Mouse (Mus musculus): ENCODE measurements at regions not wholly inside any gene's neighbourhood (a gene's known extent, or its start where the extent isn't known, plus 50 kb on each side); places are given as distances from the start of the nearest gene placed in this dataset.
A peak's percentile ranks its signal among the peaks of the same experiment; 100 is the strongest.

DNA sequence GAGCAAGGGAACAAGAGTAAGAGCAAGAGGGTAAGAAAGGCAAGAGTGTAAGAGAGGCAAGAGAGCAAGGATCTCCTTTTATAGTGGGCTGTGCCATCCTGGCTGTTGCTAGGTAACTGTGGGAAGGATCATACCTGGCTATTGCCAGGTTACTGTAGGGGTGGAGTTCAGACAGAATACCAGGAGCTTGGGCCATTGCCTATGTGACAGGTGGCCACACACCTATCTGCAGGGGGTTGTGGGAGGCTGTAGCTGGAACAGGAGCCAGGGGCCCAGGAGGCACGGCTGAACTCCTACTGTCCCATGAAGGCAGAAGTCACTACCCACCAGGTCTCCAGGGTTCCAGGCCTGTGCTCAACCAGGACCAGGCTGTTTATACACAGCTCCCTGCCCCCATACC is 1149.0 kb downstream of the 9330182O14Rik start:
- H3K4me2 ChIP-seq, result no peak overlapping the region
- 72% methylated on average over 1 of the region's 1 CpGs for WGBS (ENCODE audit: insufficient replicate concordance)
- no peaks in the 10 kb centered on the region for H3K27me3 ChIP-seq
- no peak overlapping the region for H3K27ac ChIP-seq
- no peaks in the 10 kb centered on the region for H3K9me3 ChIP-seq (replicated peaks)
- H3K4me1 ChIP-seq (replicated peaks), result no peaks in the 10 kb centered on the region
- H3K9ac ChIP-seq, result no peak overlapping the region
- no peaks in the 10 kb centered on the region for H3K36me3 ChIP-seq
- DNase-seq (no peak), ATAC-seq (ENCODE audit: low read depth) (no peak)
- H3K4me3 ChIP-seq (replicated peaks), result no peak overlapping the region

DNA sequence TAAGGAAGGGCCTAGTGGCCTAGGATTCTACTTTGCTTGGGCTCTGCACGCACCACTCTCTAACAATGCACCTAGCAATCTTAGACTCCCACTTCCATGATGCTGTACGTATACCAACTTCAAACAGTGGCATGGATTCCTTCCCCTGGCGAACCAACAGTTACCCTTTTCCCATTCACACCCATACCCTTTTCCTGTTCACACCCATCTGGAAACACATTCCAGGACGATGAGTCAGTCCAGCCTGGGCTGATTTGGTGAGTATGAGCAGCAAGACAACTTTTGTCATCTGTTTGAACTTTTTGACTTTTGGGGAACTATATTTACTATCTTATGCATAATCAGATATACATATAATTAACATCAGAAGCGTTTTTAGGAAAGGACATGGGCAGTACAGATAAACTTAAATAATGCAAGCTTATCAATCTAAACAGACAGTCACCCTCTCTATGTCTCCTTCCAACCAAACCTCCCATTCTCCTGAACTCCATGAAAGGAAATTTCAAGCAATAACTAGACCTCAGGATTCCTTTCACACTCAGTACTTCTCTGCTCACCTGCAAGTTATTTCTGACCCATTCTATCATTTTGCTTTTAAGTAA is 1152.7 kb downstream of the 9330182O14Rik start:
- Histone ChIP-seq H3K4me1 (replicated peaks) (no peaks in the 10 kb centered on the region), H3K27ac (no peak overlapping the region), H3K9ac (no peak overlapping the region), H3K9me3 (replicated peaks) (no peaks in the 10 kb centered on the region), H3K36me3 (no peaks in the 10 kb centered on the region), H3K27me3 (no peaks in the 10 kb centered on the region), H3K4me2 (no peak overlapping the region), H3K4me3 (replicated peaks) (no peak overlapping the region)
- no peak for ATAC-seq (ENCODE audit: low read depth)
- no peak for DNase-seq
- WGBS (ENCODE audit: insufficient replicate concordance), result 45% methylated on average over 5 of the region's 5 CpGs

DNA sequence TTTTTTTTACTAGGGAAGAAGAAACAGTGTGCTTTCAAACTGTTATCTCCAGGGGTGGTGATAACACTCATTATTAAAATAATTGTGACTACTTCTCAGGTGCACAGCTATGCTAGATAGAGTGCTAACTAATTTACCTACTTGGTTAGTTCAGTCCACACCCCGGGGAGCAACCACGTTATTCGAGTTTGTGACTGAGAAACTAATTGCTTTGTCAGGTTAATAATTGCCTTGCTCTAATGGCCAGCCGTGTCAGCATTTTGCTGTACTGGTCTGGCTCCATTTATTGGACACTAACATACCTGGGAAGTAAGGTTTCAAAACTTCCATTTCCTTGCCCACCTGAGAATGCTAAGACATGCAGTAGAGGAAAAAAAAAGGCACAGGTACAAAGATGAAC is 1163.3 kb downstream of the 9330182O14Rik start:
- WGBS (ENCODE audit: insufficient replicate concordance), result 55% methylated on average over 4 of the region's 4 CpGs
- Histone ChIP-seq H3K9me3 (replicated peaks) (no peaks in the 10 kb centered on the region), H3K36me3 (no peaks in the 10 kb centered on the region), H3K27ac (no peak overlapping the region), H3K9ac (no peak overlapping the region), H3K4me3 (replicated peaks) (no peak overlapping the region), H3K4me1 (replicated peaks) (no peaks in the 10 kb centered on the region), H3K27me3 (no peaks in the 10 kb centered on the region), H3K4me2 (no peak overlapping the region)
- DNase-seq (no peak), ATAC-seq (ENCODE audit: low read depth) (no peak)

GRCm38 (mm10) chr15:41306638-41307037 is 1172.5 kb downstream of the 9330182O14Rik start:
- no peak overlapping the region for H3K27ac ChIP-seq
- no peaks in the 10 kb centered on the region for H3K36me3 ChIP-seq
- H3K4me2 ChIP-seq, result no peak overlapping the region
- ATAC-seq (ENCODE audit: low read depth) (no peak), DNase-seq (no peak)
- H3K4me3 ChIP-seq (replicated peaks), result no peak overlapping the region
- 50% methylated on average over 1 of the region's 1 CpGs for WGBS (ENCODE audit: insufficient replicate concordance)
- H3K9me3 ChIP-seq (replicated peaks), result no peaks in the 10 kb centered on the region
- H3K27me3 ChIP-seq, result no peaks in the 10 kb centered on the region
- no peaks in the 10 kb centered on the region for H3K4me1 ChIP-seq (replicated peaks)
- no peak overlapping the region for H3K9ac ChIP-seq

DNA sequence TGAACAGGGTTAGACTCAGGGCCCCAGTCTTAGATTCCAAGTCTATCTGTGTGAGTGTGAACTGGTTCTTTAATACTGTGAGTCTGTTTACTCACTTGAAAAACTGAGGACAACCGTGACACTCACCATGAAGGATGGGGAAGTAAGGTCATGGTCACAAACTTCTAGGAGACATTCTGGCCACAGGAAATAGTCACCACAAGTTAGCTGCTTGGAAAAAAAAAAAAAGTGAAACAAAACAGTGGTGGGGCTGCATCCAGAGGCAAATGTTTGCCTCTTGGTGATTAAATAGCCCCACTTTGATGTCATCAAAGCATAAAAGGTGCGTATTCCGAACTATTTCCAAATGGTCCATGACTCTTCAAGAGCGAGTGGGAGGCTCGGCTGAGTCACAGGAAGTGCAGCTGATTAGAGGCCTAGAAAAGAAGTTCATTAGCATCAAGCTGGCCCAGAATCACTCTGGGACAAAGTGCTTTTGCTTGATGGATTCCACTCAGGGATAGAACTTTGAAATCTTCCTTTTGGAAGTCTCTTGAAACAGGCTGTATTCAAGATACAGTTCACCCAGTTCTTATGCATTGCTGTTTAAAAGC is 1177.7 kb downstream of the 9330182O14Rik start:
- WGBS (ENCODE audit: insufficient replicate concordance), result 39% methylated on average over 5 of the region's 5 CpGs
- no peaks in the 10 kb centered on the region for H3K4me1 ChIP-seq (replicated peaks)
- no peak overlapping the region for H3K27ac ChIP-seq
- H3K4me3 ChIP-seq (replicated peaks), result no peak overlapping the region
- no peaks in the 10 kb centered on the region for H3K36me3 ChIP-seq
- no peak for DNase-seq
- no peak for ATAC-seq (ENCODE audit: low read depth)
- no peak overlapping the region for H3K4me2 ChIP-seq
- H3K9me3 ChIP-seq (replicated peaks), result no peaks in the 10 kb centered on the region
- no peak overlapping the region for H3K9ac ChIP-seq
- H3K27me3 ChIP-seq, result no peaks in the 10 kb centered on the region

DNA sequence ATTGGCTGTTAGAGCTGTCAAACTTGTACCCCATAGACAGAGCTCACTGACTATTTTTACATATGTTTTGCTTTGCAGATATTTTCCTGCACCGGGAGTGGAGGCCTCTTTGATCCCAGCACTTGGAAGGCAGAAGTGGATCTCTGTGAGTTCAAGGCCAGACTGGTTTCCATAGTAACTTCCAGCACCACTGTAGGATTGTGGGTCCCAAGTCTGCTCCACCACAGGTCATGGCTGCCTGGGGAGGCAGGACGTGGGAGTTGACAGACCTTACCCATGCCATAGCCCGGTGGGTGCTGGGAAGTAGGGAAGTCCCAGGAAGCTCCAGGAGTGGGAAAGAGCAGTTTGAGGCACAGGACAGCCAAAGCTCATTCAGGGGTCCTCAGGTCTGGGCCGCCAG is 1180.8 kb downstream of the 9330182O14Rik start:
- no peak for ATAC-seq (ENCODE audit: low read depth)
- H3K27ac ChIP-seq, result no peak overlapping the region
- no peaks in the 10 kb centered on the region for H3K27me3 ChIP-seq
- H3K9me3 ChIP-seq (replicated peaks), result no peaks in the 10 kb centered on the region
- no peaks in the 10 kb centered on the region for H3K36me3 ChIP-seq
- no peak overlapping the region for H3K9ac ChIP-seq
- no peaks in the 10 kb centered on the region for H3K4me1 ChIP-seq (replicated peaks)
- no peak for DNase-seq
- no peak overlapping the region for H3K4me2 ChIP-seq
- WGBS (ENCODE audit: insufficient replicate concordance), result 53% methylated on average over 4 of the region's 4 CpGs
- H3K4me3 ChIP-seq (replicated peaks), result no peak overlapping the region

GRCm38 (mm10) chr15:41325633-41326252 is 1191.6 kb downstream of the 9330182O14Rik start:
- H3K27me3 ChIP-seq, result no peaks in the 10 kb centered on the region
- no peak for DNase-seq
- no peak overlapping the region for H3K27ac ChIP-seq
- H3K4me1 ChIP-seq (replicated peaks), result 0 out of 2 replicates have a peak, but pooled peaks cover 6% of the 10 kb centered on the region
- no peaks in the 10 kb centered on the region for H3K9me3 ChIP-seq (replicated peaks)
- H3K36me3 ChIP-seq, result no peaks in the 10 kb centered on the region
- H3K4me3 ChIP-seq (replicated peaks), result no peak overlapping the region
- no peak overlapping the region for H3K4me2 ChIP-seq
- 16% methylated on average over 7 of the region's 7 CpGs for WGBS (ENCODE audit: insufficient replicate concordance)
- no peak for ATAC-seq (ENCODE audit: low read depth)
- H3K9ac ChIP-seq, result no peak overlapping the region

DNA sequence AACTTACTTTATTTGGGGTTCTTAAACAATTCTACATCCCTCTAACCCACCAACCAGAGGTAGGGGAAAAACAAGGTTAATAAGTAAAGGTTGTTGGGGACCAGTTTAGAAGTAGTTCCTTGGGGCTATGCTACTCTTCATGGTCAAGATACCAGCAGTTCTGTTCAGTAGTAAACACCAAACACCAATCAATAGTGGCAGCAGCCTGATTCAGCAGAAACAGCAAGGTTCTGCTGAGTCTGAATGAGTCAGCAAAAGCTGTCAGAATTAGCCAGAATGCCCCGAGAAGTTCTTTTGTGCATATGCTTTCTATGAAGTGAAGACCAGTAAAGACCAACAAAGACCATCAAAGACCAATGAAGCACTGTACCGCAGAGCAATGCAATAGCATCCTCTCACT is 1195.1 kb downstream of the 9330182O14Rik start:
- Histone ChIP-seq H3K27me3 (no peaks in the 10 kb centered on the region), H3K4me1 (replicated peaks) (0 out of 2 replicates have a peak, but pooled peaks cover 6% of the 10 kb centered on the region), H3K4me3 (replicated peaks) (no peak overlapping the region), H3K27ac (peak overlapping the region; percentile 77), H3K36me3 (no peaks in the 10 kb centered on the region), H3K4me2 (no peak overlapping the region), H3K9ac (no peak overlapping the region), H3K9me3 (replicated peaks) (no peaks in the 10 kb centered on the region)
- peak; percentile 88 for ATAC-seq (ENCODE audit: low read depth)
- WGBS (ENCODE audit: insufficient replicate concordance), result 43% methylated on average over 2 of the region's 2 CpGs
- no peak for DNase-seq

- no peaks in the 10 kb centered on the region for H3K27me3 ChIP-seq
- H3K4me1 ChIP-seq (replicated peaks), result 0 out of 2 replicates have a peak, but pooled peaks cover 6% of the 10 kb centered on the region
- H3K36me3 ChIP-seq, result no peaks in the 10 kb centered on the region
- H3K4me2 ChIP-seq, result no peak overlapping the region
- ATAC-seq (ENCODE audit: low read depth), result peak; percentile 37; the same call in 1 of the 2 replicates
- no peak overlapping the region for H3K4me3 ChIP-seq (replicated peaks)
- H3K9ac ChIP-seq, result no peak overlapping the region
- H3K27ac ChIP-seq, result peak overlapping the region; percentile 52
- 36% methylated on average over 2 of the region's 2 CpGs for WGBS (ENCODE audit: insufficient replicate concordance)
- DNase-seq, result no peak
- H3K9me3 ChIP-seq (replicated peaks), result no peaks in the 10 kb centered on the region
Measured at GRCm38 (mm10) chr15:41330085-41330484, 1195.9 kb downstream of the 9330182O14Rik start.

- DNase-seq, result no peak
- no peak overlapping the region for H3K4me3 ChIP-seq (replicated peaks)
- WGBS (ENCODE audit: insufficient replicate concordance), result 80% methylated on average over 1 of the region's 1 CpGs
- no peak for ATAC-seq (ENCODE audit: low read depth)
- no peaks in the 10 kb centered on the region for H3K9me3 ChIP-seq (replicated peaks)
- no peak overlapping the region for H3K27ac ChIP-seq
- no peaks in the 10 kb centered on the region for H3K27me3 ChIP-seq
- H3K9ac ChIP-seq, result no peak overlapping the region
- H3K4me2 ChIP-seq, result no peak overlapping the region
- H3K36me3 ChIP-seq, result no peaks in the 10 kb centered on the region
- H3K4me1 ChIP-seq (replicated peaks), result 0 out of 2 replicates have a peak, but pooled peaks cover 6% of the 10 kb centered on the region
Measured at GRCm38 (mm10) chr15:41332451-41332850, 1198.3 kb downstream of the 9330182O14Rik start.

- Histone ChIP-seq H3K4me2 (peak overlapping the region; percentile 1; the same call in 1 of the 2 replicates), H3K36me3 (no peaks in the 10 kb centered on the region), H3K9ac (no peak overlapping the region), H3K4me3 (replicated peaks) (no peak overlapping the region), H3K27ac (no peak overlapping the region), H3K9me3 (replicated peaks) (no peaks in the 10 kb centered on the region), H3K27me3 (no peaks in the 10 kb centered on the region), H3K4me1 (replicated peaks) (0 out of 2 replicates have a peak, but pooled peaks cover 6% of the 10 kb centered on the region)
- ATAC-seq (ENCODE audit: low read depth) (peak; percentile 85), DNase-seq (no peak)
- WGBS (ENCODE audit: insufficient replicate concordance), result 56% methylated on average over 3 of the region's 3 CpGs
Measured at GRCm38 (mm10) chr15:41333165-41333564, 1199.0 kb downstream of the 9330182O14Rik start.
